Mouse (Mus musculus): ENCODE results near the gene Foxn4.

Foxn4 gene

DNA sequence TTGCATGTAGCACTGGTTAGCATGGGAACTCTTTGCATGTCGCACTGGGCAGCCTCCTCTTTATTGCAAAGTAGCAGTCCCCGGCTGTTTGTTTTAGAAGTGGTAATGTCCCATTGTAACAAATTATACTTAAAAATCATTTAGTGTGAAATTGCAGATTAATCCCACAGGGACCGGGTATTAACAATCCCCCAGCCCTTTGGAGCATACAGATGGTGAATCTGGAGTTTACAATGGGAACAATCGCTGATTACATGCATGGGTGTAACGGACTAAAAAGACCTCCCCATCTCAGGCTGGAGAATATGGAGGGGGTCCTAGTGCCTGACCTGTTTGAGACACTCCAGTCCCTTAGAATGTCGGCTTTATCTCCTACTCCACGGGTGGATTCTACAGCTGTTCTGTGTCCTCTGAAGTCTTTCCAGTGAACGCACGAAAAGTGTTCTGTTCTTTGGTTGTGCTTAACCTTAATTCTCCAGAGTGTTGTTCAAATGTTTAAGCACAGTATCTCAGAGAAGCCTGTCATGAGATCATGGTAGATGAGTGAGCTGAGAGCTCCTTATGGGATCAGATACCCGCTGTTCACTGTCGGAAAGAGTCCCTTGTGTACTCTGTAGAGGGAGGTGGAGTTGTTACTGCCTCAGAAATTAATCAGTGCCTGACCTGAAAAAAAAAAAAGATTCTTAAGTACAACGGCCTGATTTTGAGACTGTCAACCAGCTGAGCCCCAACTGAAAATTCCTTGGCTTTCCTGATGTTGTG is 6.0 kb upstream of the Foxn4 start:
- no peak for DNase-seq (ENCODE audit: low read depth, low spot score)

DNA sequence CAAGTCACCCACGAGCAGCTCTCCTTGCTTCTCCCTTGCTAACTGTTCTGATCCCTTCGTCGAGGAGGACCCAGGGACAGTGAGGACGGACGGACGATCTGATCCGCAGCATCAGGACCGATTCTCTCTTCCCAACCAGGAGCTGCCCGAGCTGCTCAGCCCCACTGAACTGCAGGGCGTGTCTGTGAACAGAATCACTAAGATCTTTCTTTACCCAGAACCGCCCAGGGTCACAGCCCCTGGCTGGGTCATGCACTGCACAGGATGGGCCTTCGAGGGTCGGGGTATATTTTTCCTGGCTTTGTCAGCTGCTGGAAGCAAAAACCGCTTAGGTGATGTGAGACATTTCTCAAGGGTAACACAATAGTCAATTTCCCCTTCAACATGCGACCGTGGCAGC is 2.4 kb upstream of the Foxn4 start:
- DNase-seq (ENCODE audit: low read depth, low spot score), result no peak

DNA sequence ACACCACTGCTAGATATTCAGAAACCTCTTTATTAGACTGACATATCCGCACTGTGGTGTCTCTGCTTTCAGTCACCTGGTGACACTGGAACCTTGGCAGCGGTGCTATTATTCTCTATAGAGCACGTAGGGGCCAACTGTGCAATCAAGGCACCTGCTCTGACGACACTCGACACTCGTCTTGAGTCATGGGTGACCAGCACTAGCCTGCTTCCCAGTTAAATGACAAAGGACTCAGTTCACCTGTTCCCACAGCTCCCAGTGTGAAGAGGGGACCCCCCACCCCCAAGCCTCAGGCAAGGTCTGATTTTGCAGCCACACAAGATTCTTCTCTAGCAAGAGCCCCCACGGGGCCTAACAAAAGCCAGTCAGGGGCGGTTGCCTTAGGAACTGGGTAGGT is 1.7 kb upstream of the Foxn4 start:
- no peak for DNase-seq (ENCODE audit: low read depth, low spot score)

- no peak for DNase-seq (ENCODE audit: low read depth, low spot score)
Observed at GRCm38 (mm10) chr5:114269984-114270383, 3.6 kb downstream of the Foxn4 start.

DNA sequence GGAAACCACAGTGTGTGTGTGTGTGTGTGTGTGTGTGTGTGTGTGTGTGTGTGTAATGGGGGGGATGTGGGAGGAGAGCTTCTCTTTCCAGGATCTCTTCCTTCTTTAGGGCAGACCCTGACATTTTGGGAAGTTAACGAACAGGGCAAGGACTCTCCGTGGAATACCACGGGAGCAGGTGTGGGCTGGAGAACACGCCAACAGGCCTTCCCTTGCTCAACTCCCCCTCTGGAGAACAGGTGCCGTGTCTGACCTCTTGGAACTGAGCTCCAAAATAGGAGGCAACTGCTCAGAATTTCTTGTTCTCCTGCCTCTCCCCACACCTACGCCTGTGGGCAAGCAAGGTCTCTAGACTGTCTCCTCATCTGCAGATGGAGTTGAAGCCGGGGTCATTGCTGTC is 4.1 kb downstream of the Foxn4 start:
- no peak for DNase-seq (ENCODE audit: low read depth, low spot score)

GRCm38 (mm10) chr5:114268646-114269045 is 5.0 kb downstream of the Foxn4 start:
- no peak for DNase-seq (ENCODE audit: low read depth, low spot score)

- DNase-seq (ENCODE audit: low read depth, low spot score), result no peak
Observed at GRCm38 (mm10) chr5:114264791-114265190, 8.8 kb downstream of the Foxn4 start.

- no peak for DNase-seq (ENCODE audit: low read depth, low spot score)
Observed at GRCm38 (mm10) chr5:114264030-114264459, 9.6 kb downstream of the Foxn4 start.

- DNase-seq (ENCODE audit: low read depth, low spot score), result no peak
Observed at GRCm38 (mm10) chr5:114261494-114261893, 12.1 kb downstream of the Foxn4 start.

DNA sequence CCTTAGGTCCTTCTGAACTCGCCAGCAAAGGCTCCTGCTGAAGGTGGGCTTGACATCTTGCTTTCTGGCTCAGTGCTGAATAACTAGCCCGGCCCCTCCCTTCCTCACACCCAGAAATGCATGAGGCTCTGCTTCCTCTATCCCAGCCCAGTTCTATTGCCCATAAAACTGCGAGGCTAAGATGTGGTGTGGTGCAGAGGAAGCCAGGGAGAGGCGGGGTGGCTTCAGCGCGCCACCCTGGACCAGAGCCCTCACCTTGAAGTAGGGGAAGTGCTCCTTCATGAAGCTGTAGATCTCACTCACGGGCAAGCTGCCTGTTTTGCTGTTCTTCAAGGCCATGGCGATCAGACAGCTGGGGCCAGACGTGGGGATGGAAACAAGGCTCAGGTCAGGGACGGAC is 14.1 kb downstream of the Foxn4 start:
- DNase-seq (ENCODE audit: low read depth, low spot score), result no peak

GRCm38 (mm10) chr5:114248174-114248589 is 25.4 kb downstream of the Foxn4 start:
- peak; percentile 84 for DNase-seq (ENCODE audit: low read depth, low spot score)

GRCm38 (mm10) chr5:114246465-114246864 is 27.1 kb downstream of the Foxn4 start:
- DNase-seq (ENCODE audit: low read depth, low spot score), result peak; percentile 71

- no peak for DNase-seq (ENCODE audit: low read depth, low spot score)
Observed at GRCm38 (mm10) chr5:114239737-114240136, 33.9 kb downstream of the Foxn4 start.

GRCm38 (mm10) chr5:114238924-114239323 is 34.7 kb downstream of the Foxn4 start:
- DNase-seq (ENCODE audit: low read depth, low spot score), result peak; percentile 81

DNA sequence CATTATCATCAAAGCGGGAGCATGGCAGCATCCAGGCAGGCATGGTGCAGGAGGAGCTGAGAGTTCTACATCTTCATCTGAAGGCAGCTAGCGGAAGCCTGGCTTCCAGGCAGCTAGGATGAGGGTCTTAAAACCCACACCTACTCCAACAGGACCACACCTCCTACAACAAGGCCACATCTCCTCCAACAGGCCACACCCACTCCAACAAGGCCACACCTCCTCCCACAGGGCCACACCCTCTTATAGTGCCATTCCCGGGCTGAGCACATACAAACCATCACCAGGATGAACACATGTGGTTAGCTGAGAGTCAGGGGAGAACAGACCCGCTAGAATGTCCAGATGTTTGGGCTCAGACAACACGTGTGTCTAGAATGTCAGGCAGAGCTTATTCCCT is 44.7 kb downstream of the Foxn4 start:
- peak; percentile 38 for DNase-seq (ENCODE audit: low read depth, low spot score)

GRCm38 (mm10) chr5:114226051-114226450 is 47.6 kb downstream of the Foxn4 start:
- no peak for DNase-seq (ENCODE audit: low read depth, low spot score)

GRCm38 (mm10) chr5:114218771-114219170 is 54.8 kb downstream of the Foxn4 start:
- peak; percentile 66 for DNase-seq (ENCODE audit: low read depth, low spot score)

GRCm38 (mm10) chr5:114213183-114213582 is 60.4 kb downstream of the Foxn4 start:
- DNase-seq (ENCODE audit: low read depth, low spot score), result no peak

- no peak for DNase-seq (ENCODE audit: low read depth, low spot score)
Observed at GRCm38 (mm10) chr5:114206158-114206557, 67.4 kb downstream of the Foxn4 start.

Data from ES-CJ7 (cell line).